In genomic region chr17:90007438-90008109, GRCm38 (mm10) we compare ENCODE assay signal across 10 mouse cellular contexts.
DNase-seq lines count a peak whose midpoint lies in the region; ATAC-seq and TF ChIP-seq lines count a peak whose summit lies in the region.
"Had no signal": no experiment of that assay in that cellular context is flagged by ENCODE, and none has a peak within 500 bp of the region (broad histone marks: within the 10 kb centered on the region; RNA-seq: fewer than 3 reads in every experiment).

No protein-coding gene starts in this region.

- no peaks in the 10 kb centered on the region for H3K36me3 ChIP-seq in hindbrain, embryonic 12.5 days
- no peaks in the 10 kb centered on the region for H3K36me3 ChIP-seq in hindbrain, embryonic 10.5 days
- H3K36me3 ChIP-seq: embryonic facial prominence, embryonic 12.5 days; G1E had no signal

- no peak overlapping the region for H3K4me2 ChIP-seq in hindbrain, embryonic 12.5 days (replicated peaks)
- H3K4me2 ChIP-seq: embryonic facial prominence, embryonic 12.5 days had no signal

- H3K9me3 ChIP-seq in hindbrain, embryonic 12.5 days (replicated peaks) = no peaks in the 10 kb centered on the region
- H3K9me3 ChIP-seq in hindbrain, embryonic 10.5 days = 0 out of 2 replicates have a peak, but pooled peaks cover 3% of the 10 kb centered on the region
- H3K9me3 ChIP-seq: embryonic facial prominence, embryonic 12.5 days; G1E had no signal

- no peaks in the 10 kb centered on the region for H3K27me3 ChIP-seq in hindbrain, embryonic 12.5 days
- no peaks in the 10 kb centered on the region for H3K27me3 ChIP-seq in hindbrain, embryonic 10.5 days (ENCODE audit: insufficient read depth, poor library complexity, severe bottlenecking)
- H3K27me3 ChIP-seq: embryonic facial prominence, embryonic 12.5 days had no signal

- no peak overlapping the region for H3K9ac ChIP-seq in hindbrain, embryonic 12.5 days
- H3K9ac ChIP-seq: embryonic facial prominence, embryonic 12.5 days had no signal

- 0 out of 2 replicates have a peak, but pooled peaks cover 3% of the 10 kb centered on the region for H3K4me1 ChIP-seq in hindbrain, embryonic 12.5 days
- no peaks in the 10 kb centered on the region for H3K4me1 ChIP-seq in hindbrain, embryonic 10.5 days (replicated peaks)
- H3K4me1 ChIP-seq: embryonic facial prominence, embryonic 12.5 days had no signal

- no peak for DNase-seq in hindbrain, embryonic 10.5 days (ENCODE audit: low spot score)
- peak; percentile 40 for DNase-seq in NIH3T3 (ENCODE audit: low read depth)
- DNase-seq in cerebellum, postnatal 36 days = peak; percentile 63 to 70
- DNase-seq in left cerebral cortex, adult 2 months (ENCODE audit: extremely low spot score in 1 of 2, low spot score in 2 of 2) = peak; percentile 10 to 17
- DNase-seq in lung, adult 18-20 months = no peak

- TF ChIP-seq CTCF in left cerebral cortex, adult 2 months (IDR thresholded peaks at IDR 0.05) = no peak

- ATAC-seq in hindbrain, embryonic 12.5 days (ENCODE audit: low FRiP score) = peak; percentile 54; the same call in 1 of the 2 replicates
- ATAC-seq in erythroid progenitor cell, adult 5-6 weeks (replicated peaks; ENCODE audit: low FRiP score, poor library complexity, severe bottlenecking) = no peak
- no peak for ATAC-seq in megakaryocyte progenitor cell, adult 5-6 weeks (replicated peaks; ENCODE audit: poor library complexity)

- H3K27ac ChIP-seq in hindbrain, embryonic 12.5 days = no peak overlapping the region
- H3K27ac ChIP-seq in hindbrain, embryonic 10.5 days = no peak overlapping the region
- H3K27ac ChIP-seq in left cerebral cortex, adult 2 months = no peak overlapping the region
- H3K27ac ChIP-seq: embryonic facial prominence, embryonic 12.5 days had no signal

- H3K4me3 ChIP-seq in hindbrain, embryonic 12.5 days = no peak overlapping the region
- no peak overlapping the region for H3K4me3 ChIP-seq in hindbrain, embryonic 10.5 days
- no peak overlapping the region for H3K4me3 ChIP-seq in left cerebral cortex, adult 2 months
- H3K4me3 ChIP-seq: embryonic facial prominence, embryonic 12.5 days had no signal

- WGBS in hindbrain, embryonic 12.5 days = 54% methylated on average over 5 of the region's 5 CpGs
- WGBS in hindbrain, embryonic 10.5 days = 55% methylated on average over 5 of the region's 5 CpGs

- intact Hi-C loops in left cerebral cortex, adult 2 months (cut with DNase I) = no loop called here

Comparison
In these comparisons a context has a peak if more than half of its experiments do, and no peak if none do; other contexts are left out.
1. DNase-seq: peak in NIH3T3 (single experiment), cerebellum, postnatal 36 days (2 of 2) and left cerebral cortex, adult 2 months (2 of 2); none in hindbrain, embryonic 10.5 days (single experiment) and lung, adult 18-20 months (0 of 2).